Mouse (Mus musculus) bone marrow macrophage, adult 2 months (primary cell): ENCODE results near the gene Axin1.

Source experiments
- CTCF ChIP-seq: IDR thresholded peaks from 2 replicates; pipeline ENCODE4 v1.5.1; 2012; ENCODE audit warnings: low read depth, mild to moderate bottlenecking, low read length, moderate library complexity
- POLR2A ChIP-seq: IDR thresholded peaks from 2 replicates; pipeline ENCODE4 v1.6.1; 2012; ENCODE audit warnings: mild to moderate bottlenecking, low read depth, low read length, borderline replicate concordance

GRCm38 (mm10) chr17:26111024-26111423 lies 27.5 kb upstream of the Axin1 start:
- TF ChIP-seq CTCF = no peak
- TF ChIP-seq POLR2A = no peak
